Mouse (Mus musculus): ENCODE results near the gene Znhit1. TPM values are rescaled to one million over a fixed set of nuclear protein-coding genes. Genes with fewer than 3 reads are reported as not detected.

Znhit1 gene
- polyA plus RNA-seq, 1 experiment, result 101 TPM

Other genes starting within 250 kb of the Znhit1 start
- not detected in 2 replicates for gene Col26a1, start 104.8 kb downstream of the Znhit1 start, polyA plus RNA-seq (2012; ENCODE audit: insufficient read depth, insufficient read length, missing spikeins)
- 13.4 and 14.6 TPM in 2 replicates for gene Ift22, start 79.9 kb downstream of the Znhit1 start, polyA plus RNA-seq (2012; ENCODE audit: insufficient read depth, insufficient read length, missing spikeins)
- gene Fis1, start 34.7 kb downstream of the Znhit1 start, polyA plus RNA-seq (2012; ENCODE audit: insufficient read depth, insufficient read length, missing spikeins), result 128 and 153 TPM in 2 replicates
- gene Cldn15, start 21.4 kb downstream of the Znhit1 start, polyA plus RNA-seq (2012; ENCODE audit: insufficient read depth, insufficient read length, missing spikeins), result 4.6 and 10.2 TPM in 2 replicates
- 15.4 and 16.0 TPM in 2 replicates for gene Plod3, start 1.0 kb downstream of the Znhit1 start, polyA plus RNA-seq (2012; ENCODE audit: insufficient read depth, insufficient read length, missing spikeins)
- not detected in 2 replicates for gene Vgf, start 38.4 kb upstream of the Znhit1 start, polyA plus RNA-seq (2012; ENCODE audit: insufficient read depth, insufficient read length, missing spikeins)
- gene Ap1s1, start 58.1 kb upstream of the Znhit1 start, polyA plus RNA-seq (2012; ENCODE audit: insufficient read depth, insufficient read length, missing spikeins), result 69.0 and 73.6 TPM in 2 replicates
- 4.1 and 9.6 TPM in 2 replicates for gene Serpine1, start 84.2 kb upstream of the Znhit1 start, polyA plus RNA-seq (2012; ENCODE audit: insufficient read depth, insufficient read length, missing spikeins)
- gene Trim56, start 128.2 kb upstream of the Znhit1 start, polyA plus RNA-seq (2012; ENCODE audit: insufficient read depth, insufficient read length, missing spikeins), result 9.8 and 11.1 TPM in 2 replicates
- gene Muc3, start 161.3 kb upstream of the Znhit1 start, polyA plus RNA-seq (2012; ENCODE audit: insufficient read depth, insufficient read length, missing spikeins), result not detected in 2 replicates
- not detected in 2 replicates for gene Muc3a, start 224.4 kb upstream of the Znhit1 start, polyA plus RNA-seq (2012; ENCODE audit: insufficient read depth, insufficient read length, missing spikeins)